Mouse (Mus musculus) embryonic facial prominence, embryonic 12.5 days (tissue): ENCODE data around the gene Hspb2. TPM values are rescaled to one million over a fixed set of nuclear protein-coding genes. Genes with fewer than 3 reads are reported as not detected.

Experiments
- ATAC-seq: fragments of 200-750 bp; cut with Nextera tagmentation; 2 replicates; pipeline ENCODE4 v1.8.0; 2017; ENCODE audit not compliant: insufficient number of reproducible peaks, insufficient read depth, low FRiP score, low TSS enrichment
- H3K27ac ChIP-seq: fragments of 300-500 bp; sonication (generic); 2 replicates; pipeline ENCODE4 v1.5.1; 2016; ENCODE audit warnings: mild to moderate bottlenecking
- H3K27me3 ChIP-seq: fragments of 300-500 bp; sonication (generic); 2 replicates; pipeline ENCODE4 v1.6.1; 2016; ENCODE audit warnings: mild to moderate bottlenecking, moderate library complexity
- H3K36me3 ChIP-seq: fragments of 300-500 bp; sonication (generic); 2 replicates; pipeline ENCODE4 v1.6.1; 2016; ENCODE audit warnings: mild to moderate bottlenecking
- H3K4me1 ChIP-seq: fragments of 300-500 bp; sonication (generic); 2 replicates; pipeline ENCODE4 v1.6.1; 2016
- H3K4me2 ChIP-seq: fragments of 300-500 bp; sonication (generic); replicated peaks from 2 replicates; pipeline ENCODE4 v1.6.1; 2016; ENCODE audit warnings: mild to moderate bottlenecking, moderate library complexity
- H3K4me3 ChIP-seq: fragments of 300-500 bp; sonication (generic); 2 replicates; pipeline ENCODE4 v1.5.1; 2016; ENCODE audit warnings: mild to moderate bottlenecking
- H3K9ac ChIP-seq: fragments of 300-500 bp; sonication (generic); 2 replicates; pipeline ENCODE4 v1.6.1; 2016; ENCODE audit warnings: mild to moderate bottlenecking, moderate library complexity
- H3K9me3 ChIP-seq: fragments of 300-500 bp; sonication (generic); 2 replicates; pipeline ENCODE4 v1.6.1; 2016; ENCODE audit warnings: mild to moderate bottlenecking, moderate library complexity
- WGBS: fragments of 180-500 bp; shearing (Covaris S2); methylation state at CpG from one replicate; pipeline ENCODE4 v1.1.7; 2016; 5-methylcytosine and 5-hydroxymethylcytosine counted together
- polyA plus RNA-seq: library from polyadenylated mRNA; unstranded; fragments of >200 nt; fragmentation: Nextera tagmentation; extraction: Ambion mirVana; gene quantifications from 2 replicates; pipeline ENCODE4 v1.2.1, GENCODE M21; 2016

Hspb2 gene
- polyA plus RNA-seq, 1 experiment from 2014 or later, result 10.1 TPM

- Histone ChIP-seq H3K27me3 (0 out of 2 replicates have a peak, but pooled peaks cover 2% of the 10 kb centered on the region), H3K9me3 (no peaks in the 10 kb centered on the region), H3K4me2 (no peak overlapping the region), H3K9ac (no peak overlapping the region), H3K36me3 (peaks cover 16% of the 10 kb centered on the region), H3K4me3 (no peak overlapping the region), H3K27ac (no peak overlapping the region), H3K4me1 (no peaks in the 10 kb centered on the region)
- no peak for ATAC-seq
- WGBS, result 64% methylated on average over 6 of the region's 6 CpGs
These were observed 47.2 kb downstream of the Hspb2 start for GRCm38 (mm10) chr9:50704907-50705306.

Other genes with a start within 250 kb of the Hspb2 start
- 71.9 and 73.6 TPM in 2 replicates for gene Pts, start 223.6 kb downstream of the Hspb2 start, polyA plus RNA-seq
- 3.3 and 5.1 TPM in 2 replicates for gene Il18, start 197.5 kb downstream of the Hspb2 start, polyA plus RNA-seq
- gene Bco2, start 197.2 kb downstream of the Hspb2 start, polyA plus RNA-seq, result 0.12 TPM in 1 of 2 replicates, not detected in the other
- not detected in 2 replicates for gene Tex12, start 191.0 kb downstream of the Hspb2 start, polyA plus RNA-seq
- gene Sdhd, start 148.5 kb downstream of the Hspb2 start, polyA plus RNA-seq, result 240 and 246 TPM in 2 replicates
- 304 and 322 TPM in 2 replicates for gene Timm8b, start 148.4 kb downstream of the Hspb2 start, polyA plus RNA-seq
- gene Pih1d2, start 135.0 kb downstream of the Hspb2 start, polyA plus RNA-seq, result 4.4 and 4.8 TPM in 2 replicates
- gene Nkapd1, start 134.9 kb downstream of the Hspb2 start, polyA plus RNA-seq, result 28.5 and 31.4 TPM in 2 replicates
- gene Dlat, start 92.6 kb downstream of the Hspb2 start, polyA plus RNA-seq, result 44.4 and 47.4 TPM in 2 replicates
- gene Dixdc1, start 12.8 kb downstream of the Hspb2 start, polyA plus RNA-seq, result 20.2 and 20.8 TPM in 2 replicates
- gene 2310030G06Rik, start 5.8 kb downstream of the Hspb2 start, polyA plus RNA-seq, result 4.5 and 4.6 TPM in 2 replicates
- 25.4 and 36.0 TPM in 2 replicates for gene Cryab, start 1.0 kb downstream of the Hspb2 start, polyA plus RNA-seq
- gene Fdxacb1, start 15.9 kb upstream of the Hspb2 start, polyA plus RNA-seq, result 10.5 and 12.5 TPM in 2 replicates
- gene Alg9, start 22.7 kb upstream of the Hspb2 start, polyA plus RNA-seq, result 43.9 and 44.1 TPM in 2 replicates
- gene 1110032A03Rik, start 23.2 kb upstream of the Hspb2 start, polyA plus RNA-seq, result 31.5 and 34.2 TPM in 2 replicates
- 96.2 and 96.6 TPM in 2 replicates for gene Ppp2r1b, start 92.9 kb upstream of the Hspb2 start, polyA plus RNA-seq